Mouse (Mus musculus) left cerebral cortex, postnatal 10 days (tissue): ENCODE measurements around the gene Myog. TPM values are rescaled to one million over a fixed set of nuclear protein-coding genes. Genes with fewer than 3 reads are reported as not detected.
"Not testable (repeated sequence)": the region's sequence is repeated elsewhere in the genome, so short reads cannot be mapped to it uniquely, and the experiment has no call there.

Experiments
- DNase-seq, 2 experiments: peaks; one replicate each; pipeline ENCODE4 v3.0.0; 2021 to 2022; ENCODE audit warnings: low spot score in 2 of 2, mixed read lengths in 1 of 2; ENCODE audit errors: extremely low spot score in 1 of 2
- intact Hi-C: fragments of 180-260 bp; cut with DNase I; formaldehyde crosslinking; loops from one replicate; pipeline ENCODE4 v1.15.1; 2025
- total RNA-seq, 2 experiments: library from RNA; stranded (reverse); gene quantifications; 2 replicates each; pipeline ENCODE4 v1.2.3; 2021

The Myog gene
- not detected for total RNA-seq

GRCm38 (mm10) chr1:134289598-134290099 lies at the start of gene Myog:
TSS of gene Myog (plus strand) at chr1:134289989.
- no peak for DNase-seq
- intact Hi-C loops = no loop called here

- DNase-seq = no peak
- intact Hi-C loops = loop anchor here (5.0 kb wide), 2 partner anchors 87 to 88 kb away; no protein-coding TSS in a partner anchor
These were observed 49.1 kb upstream of the Myog start for GRCm38 (mm10) chr1:134240701-134241100.

- DNase-seq = no peak
- intact Hi-C loops = loop anchor here (5.0 kb wide), 2 partner anchors 86 to 89 kb away; no protein-coding TSS in a partner anchor
These were observed 48.5 kb upstream of the Myog start for GRCm38 (mm10) chr1:134241298-134241697.

GRCm38 (mm10) chr1:134242286-134242685 lies 47.5 kb upstream of the Myog start:
- intact Hi-C loops = loop anchor here (5.0 kb wide), 2 partner anchors 85 to 90 kb away; no protein-coding TSS in a partner anchor
- no peak for DNase-seq

- intact Hi-C loops = loop anchor here (5.0 kb wide), 2 partner anchors 84 to 91 kb away; no protein-coding TSS in a partner anchor
- DNase-seq = no peak
These were observed 46.3 kb upstream of the Myog start for GRCm38 (mm10) chr1:134243505-134243904.

- peak; percentile 80 to 92 for DNase-seq
- intact Hi-C loops = loop anchor here (5.0 kb wide), 2 partner anchors 83 to 92 kb away; no protein-coding TSS in a partner anchor
These were observed 45.6 kb upstream of the Myog start for GRCm38 (mm10) chr1:134243948-134244914.

GRCm38 (mm10) chr1:134245004-134245717 lies 44.6 kb upstream of the Myog start:
- DNase-seq = no peak
- intact Hi-C loops = no loop called here

GRCm38 (mm10) chr1:134246590-134246989 lies 43.2 kb upstream of the Myog start:
- DNase-seq = no peak
- intact Hi-C loops = no loop called here

GRCm38 (mm10) chr1:134249681-134250080 lies 40.1 kb upstream of the Myog start:
- intact Hi-C loops = not testable (repeated sequence)

GRCm38 (mm10) chr1:134264341-134264740 lies 25.4 kb upstream of the Myog start:
- no peak for DNase-seq
- intact Hi-C loops = no loop called here

More at GRCm38 (mm10) chr1:134249681-134250080, 40.1 kb upstream of the Myog start:
- DNase-seq = not testable (repeated sequence)

GRCm38 (mm10) chr1:134265797-134266196 lies 24.0 kb upstream of the Myog start:
- intact Hi-C loops = no loop called here
- DNase-seq = no peak

- intact Hi-C loops = no loop called here
- DNase-seq = no peak
These were observed 19.8 kb upstream of the Myog start for GRCm38 (mm10) chr1:134270026-134270425.

- no peak for DNase-seq
- intact Hi-C loops = no loop called here
These were observed 17.0 kb upstream of the Myog start for GRCm38 (mm10) chr1:134272754-134273250.

GRCm38 (mm10) chr1:134273493-134274395 lies 16.0 kb upstream of the Myog start:
- intact Hi-C loops = no loop called here
- peak in 1 of 2 experiments; percentile 47 for DNase-seq

GRCm38 (mm10) chr1:134274483-134274920 lies 15.3 kb upstream of the Myog start:
- intact Hi-C loops = no loop called here
- no peak for DNase-seq

GRCm38 (mm10) chr1:134275616-134276464 lies 13.9 kb upstream of the Myog start:
- intact Hi-C loops = no loop called here
- DNase-seq = no peak

- intact Hi-C loops = no loop called here
These were observed 13.0 kb upstream of the Myog start for GRCm38 (mm10) chr1:134276823-134277222.

More at GRCm38 (mm10) chr1:134276823-134277222, 13.0 kb upstream of the Myog start:
- DNase-seq = no peak
